Mouse (Mus musculus) liver, postnatal 0 days (tissue): ENCODE data around the gene Ikzf3. TPM values are rescaled to one million over a fixed set of nuclear protein-coding genes. Genes with fewer than 3 reads are reported as not detected.

ENCODE experiments used
- ATAC-seq: fragments of 200-750 bp; cut with Nextera tagmentation; 2 replicates; pipeline ENCODE4 v1.8.0; 2017; ENCODE audit warnings: mild to moderate bottlenecking, moderate library complexity
- DNase-seq: peaks from one replicate; pipeline ENCODE4 v3.0.0-alpha.2; 2016
- H3K27ac ChIP-seq: fragments of 300-500 bp; sonication (generic); 2 replicates; pipeline ENCODE4 v1.5.1; 2014; ENCODE audit warnings: antibody characterized with exemption, moderate library complexity, mild to moderate bottlenecking, low read depth
- H3K27me3 ChIP-seq: fragments of 300-500 bp; sonication (generic); 2 replicates; pipeline ENCODE4 v1.6.1; 2014; ENCODE audit warnings: low read length, control low read depth, mixed read lengths; ENCODE audit not compliant: insufficient read depth
- H3K36me3 ChIP-seq: fragments of 300-500 bp; sonication (generic); replicated peaks from 2 replicates; pipeline ENCODE4 v1.6.1; 2014; ENCODE audit warnings: mild to moderate bottlenecking, control low read depth, low read length, moderate library complexity, mixed read lengths; ENCODE audit not compliant: insufficient read depth
- H3K4me1 ChIP-seq: fragments of 300-500 bp; sonication (generic); 2 replicates; pipeline ENCODE4 v1.6.1; 2014; ENCODE audit warnings: antibody characterized with exemption, mild to moderate bottlenecking, control low read depth; ENCODE audit not compliant: insufficient read depth
- H3K4me2 ChIP-seq: fragments of 300-500 bp; sonication (generic); 2 replicates; pipeline ENCODE4 v1.6.1; 2014; ENCODE audit warnings: low read depth, mild to moderate bottlenecking, low read length, moderate library complexity, mixed read lengths
- H3K4me3 ChIP-seq: fragments of 300-500 bp; sonication (generic); 2 replicates; pipeline ENCODE4 v1.5.1; 2014; ENCODE audit warnings: low read depth, low read length
- H3K9ac ChIP-seq: fragments of 300-500 bp; sonication (generic); replicated peaks from 2 replicates; pipeline ENCODE4 v1.6.1; 2014; ENCODE audit warnings: mild to moderate bottlenecking, moderate library complexity
- H3K9me3 ChIP-seq: fragments of 300-500 bp; sonication (generic); 2 replicates; pipeline ENCODE4 v1.6.1; 2016; ENCODE audit warnings: mild to moderate bottlenecking, control low read depth, low read length, mixed read lengths
- CTCF ChIP-seq: sonication (generic); IDR thresholded peaks from 2 replicates; pipeline ENCODE4 v1.5.1; 2016; ENCODE audit warnings: antibody characterized with exemption, low read depth
- EP300 ChIP-seq: IDR thresholded peaks from 2 replicates; pipeline ENCODE4 v1.6.1; 2016; ENCODE audit warnings: antibody characterized with exemption, low read depth, mild to moderate bottlenecking
- WGBS: fragments of 180-500 bp; shearing (Covaris S2); extraction: QIAGEN DNeasy Blood & Tissue Kit; methylation state at CpG from one replicate; pipeline ENCODE4 v1.1.7; 2014; ENCODE audit not compliant: insufficient replicate concordance; 5-methylcytosine and 5-hydroxymethylcytosine counted together
- polyA plus RNA-seq: library from polyadenylated mRNA; unstranded; fragments of >200 nt; fragmentation: Nextera tagmentation; extraction: Ambion mirVana; gene quantifications from 2 replicates; pipeline ENCODE4 v1.2.1, GENCODE M21; 2015

Ikzf3 gene
- polyA plus RNA-seq, 1 experiment from 2014 or later, result 1.3 TPM

GRCm38 (mm10) chr11:98479026-98479939, 66.5 kb downstream of the Ikzf3 start:
- no peak overlapping the region for H3K4me3 ChIP-seq
- no peak for ATAC-seq
- no peak overlapping the region for H3K9ac ChIP-seq
- no peaks in the 10 kb centered on the region for H3K36me3 ChIP-seq
- H3K9me3 ChIP-seq, result no peaks in the 10 kb centered on the region
- 0 out of 2 replicates have a peak, but pooled peaks cover 2% of the 10 kb centered on the region for H3K4me1 ChIP-seq
- no peak overlapping the region for H3K4me2 ChIP-seq
- WGBS, result 64% methylated on average over 13 of the region's 13 CpGs
- H3K27me3 ChIP-seq, result no peaks in the 10 kb centered on the region
- no peak overlapping the region for H3K27ac ChIP-seq
- no peak for DNase-seq
- TF ChIP-seq CTCF (no peak), EP300 (no peak)

- Histone ChIP-seq H3K4me2 (no peak overlapping the region), H3K4me1 (0 out of 2 replicates have a peak, but pooled peaks cover 2% of the 10 kb centered on the region), H3K36me3 (no peaks in the 10 kb centered on the region), H3K27ac (no peak overlapping the region), H3K9ac (no peak overlapping the region), H3K27me3 (no peaks in the 10 kb centered on the region), H3K4me3 (no peak overlapping the region), H3K9me3 (no peaks in the 10 kb centered on the region)
- no peak for TF ChIP-seq EP300
- no peak for TF ChIP-seq CTCF
- DNase-seq (no peak), ATAC-seq (no peak)
- 52% methylated on average over 14 of the region's 14 CpGs for WGBS
Observed at GRCm38 (mm10) chr11:98477011-98477701, 68.7 kb downstream of the Ikzf3 start.

- WGBS, result 61% methylated on average over 4 of the region's 4 CpGs
- no peak overlapping the region for H3K4me3 ChIP-seq
- no peaks in the 10 kb centered on the region for H3K9me3 ChIP-seq
- 0 out of 2 replicates have a peak, but pooled peaks cover 2% of the 10 kb centered on the region for H3K4me1 ChIP-seq
- H3K4me2 ChIP-seq, result no peak overlapping the region
- H3K36me3 ChIP-seq, result no peaks in the 10 kb centered on the region
- TF ChIP-seq EP300 (no peak), CTCF (no peak)
- no peaks in the 10 kb centered on the region for H3K27me3 ChIP-seq
- ATAC-seq, result no peak
- H3K9ac ChIP-seq, result no peak overlapping the region
- no peak for DNase-seq
- no peak overlapping the region for H3K27ac ChIP-seq
Observed at GRCm38 (mm10) chr11:98476434-98476807, 69.4 kb downstream of the Ikzf3 start.

- Histone ChIP-seq H3K4me1 (0 out of 2 replicates have a peak, but pooled peaks cover 5% of the 10 kb centered on the region), H3K4me2 (no peak overlapping the region), H3K9me3 (no peaks in the 10 kb centered on the region), H3K27ac (no peak overlapping the region), H3K27me3 (no peaks in the 10 kb centered on the region), H3K4me3 (no peak overlapping the region), H3K36me3 (no peaks in the 10 kb centered on the region), H3K9ac (no peak overlapping the region)
- no peak for TF ChIP-seq CTCF
- no peak for TF ChIP-seq EP300
- ATAC-seq, result no peak
- 78% methylated on average over 9 of the region's 9 CpGs for WGBS
- DNase-seq, result no peak
Observed at GRCm38 (mm10) chr11:98475630-98476433, 70.0 kb downstream of the Ikzf3 start.

GRCm38 (mm10) chr11:98474967-98475366, 70.9 kb downstream of the Ikzf3 start:
- Histone ChIP-seq H3K9me3 (no peaks in the 10 kb centered on the region), H3K36me3 (no peaks in the 10 kb centered on the region), H3K9ac (no peak overlapping the region), H3K4me1 (peaks cover 7% of the 10 kb centered on the region; the same call in 1 of the 2 replicates), H3K4me3 (no peak overlapping the region), H3K27me3 (0 out of 2 replicates have a peak, but pooled peaks cover 2% of the 10 kb centered on the region), H3K27ac (no peak overlapping the region), H3K4me2 (no peak overlapping the region)
- TF ChIP-seq CTCF, result no peak
- no peak for TF ChIP-seq EP300
- DNase-seq, result no peak
- no peak for ATAC-seq
- 81% methylated on average over 11 of the region's 11 CpGs for WGBS
